Mouse (Mus musculus) naive thymus-derived CD4-positive, alpha-beta T cell, adult 2 months (primary cell): Measurements from ENCODE around the gene Samd5.

Experiments used
- DNase-seq: peaks from one replicate; pipeline ENCODE4 v3.0.0-alpha.2; 2011; ENCODE audit warnings: low read depth

The Samd5 gene

GRCm38 (mm10) chr10:9574135-9574534 is 100.9 kb downstream of the Samd5 start:
- DNase-seq = no peak
